Mouse (Mus musculus): ENCODE results near the gene Krtap3-1. TPM values are rescaled to one million over a fixed set of nuclear protein-coding genes. Genes with fewer than 3 reads are reported as not detected.
"Not testable (repeated sequence)": the region's sequence is repeated elsewhere in the genome, so short reads cannot be mapped to it uniquely, and the experiment has no call there.

The Krtap3-1 gene
- polyA plus RNA-seq (2012; fragmentation: generic; extraction: Trizol): not detected

DNA sequence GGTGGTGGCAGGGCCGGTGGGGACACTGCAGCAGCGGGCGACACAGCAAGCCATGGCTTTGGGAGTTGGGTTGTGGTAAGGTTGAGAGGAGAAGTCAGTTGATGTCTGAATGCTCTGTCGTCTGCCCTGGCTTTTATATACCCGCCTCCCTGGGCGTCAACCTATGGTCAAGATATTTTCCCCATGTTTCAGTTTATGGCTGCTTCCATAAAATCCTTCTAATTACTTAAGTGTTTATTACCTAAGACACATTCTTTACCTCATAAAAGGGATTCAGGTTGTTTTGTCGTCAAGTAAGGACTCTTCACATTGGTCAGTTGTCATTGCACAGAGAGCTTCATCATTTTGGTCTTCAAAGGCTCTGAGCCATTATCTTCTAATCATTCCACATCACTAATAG, at the start of gene Krtap3-1:
Gene Krtap3-1 (minus strand): TSS at position 101 of the 400 bp plus-strand sequence.
- no peak within 1 kb of the TSS for H3K4me2 ChIP-seq (ENCODE audit: low read depth)
- TF ChIP-seq TCF12 (IDR thresholded peaks at IDR 0.05; ENCODE audit: insufficient read depth, poor library complexity, severe bottlenecking): no peak
- no peak for TF ChIP-seq E2F4 (IDR thresholded peaks at IDR 0.05; ENCODE audit: insufficient read depth)
- no peak for TF ChIP-seq USF1 (IDR thresholded peaks at IDR 0.05; ENCODE audit: low read depth)
- no peak for TF ChIP-seq POLR2A (IDR thresholded peaks at IDR 0.05; ENCODE audit: insufficient read length, low read depth)
- no peak for TF ChIP-seq MYOD1 (IDR thresholded peaks at IDR 0.05; ENCODE audit: control insufficient read depth in 1 of 3, insufficient read length in 2 of 3, low read depth in 2 of 3)
- no peak for TF ChIP-seq SRF (IDR thresholded peaks at IDR 0.05; ENCODE audit: control insufficient read depth, insufficient read length, low read depth)
- TF ChIP-seq CEBPB (IDR thresholded peaks at IDR 0.05; ENCODE audit: insufficient read depth, poor library complexity, severe bottlenecking): no peak
- no peak for TF ChIP-seq TCF3 (IDR thresholded peaks at IDR 0.05; ENCODE audit: insufficient read length, low read depth)
- TF ChIP-seq MYOG (IDR thresholded peaks at IDR 0.05; ENCODE audit: control insufficient read depth in 1 of 3, insufficient read depth in 1 of 3, insufficient read length in 2 of 3, low read depth in 2 of 3): no peak
- no peak for TF ChIP-seq POLR2AphosphoS2 (IDR thresholded peaks at IDR 0.05; ENCODE audit: insufficient read length, low read depth)
- no peak within 1 kb of the TSS for H3ac ChIP-seq (ENCODE audit: control insufficient read depth, insufficient read length)
- H3K4me3 ChIP-seq: no peak within 1 kb of the TSS
- H3K36me3 ChIP-seq (ENCODE audit: control insufficient read depth, insufficient read depth): no peaks in the 10 kb centered on the region
- no peaks in the 10 kb centered on the region for H3K27me3 ChIP-seq (ENCODE audit: control insufficient read depth, insufficient read depth, insufficient read length)
- H3K79me2 ChIP-seq (ENCODE audit: control insufficient read depth, insufficient read depth): no peaks in the 10 kb centered on the region

DNA sequence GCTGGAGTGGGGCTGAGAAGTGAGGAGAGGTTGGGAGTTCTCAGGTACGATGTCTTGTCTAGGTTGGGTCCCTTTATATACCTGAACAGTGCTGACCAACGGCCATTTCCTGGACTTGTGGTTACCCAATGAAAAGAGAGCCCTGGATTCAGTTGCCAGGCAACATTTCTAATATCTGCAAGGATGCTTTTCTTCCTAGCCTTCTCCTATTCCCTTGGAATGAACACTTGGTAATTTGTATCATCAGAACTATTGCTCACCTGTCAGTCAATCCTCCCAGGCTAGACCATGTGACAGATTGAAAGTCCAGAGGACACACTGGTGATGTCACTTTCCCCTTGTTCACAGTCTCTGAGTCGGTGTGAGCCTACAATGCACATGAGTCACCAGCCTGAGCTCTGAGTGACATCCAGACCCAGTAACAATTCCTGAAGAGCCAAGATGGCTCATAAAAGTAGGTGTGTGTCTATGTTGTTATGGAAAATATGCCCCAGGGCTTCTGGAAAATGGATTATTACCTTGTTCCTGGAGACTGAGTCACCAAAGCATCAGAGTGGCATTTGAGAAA, 48.5 kb upstream of the Krtap3-1 start, which contains the start of gene Krtap2-4:
Gene Krtap2-4 (minus strand): TSS at position 51 of the 568 bp plus-strand sequence.
- no peak within 1 kb of the TSS for H3K4me2 ChIP-seq (ENCODE audit: low read depth)
- no peaks in the 10 kb centered on the region for H3K27me3 ChIP-seq (ENCODE audit: control insufficient read depth, insufficient read depth, insufficient read length)
- no peaks in the 10 kb centered on the region for H3K79me2 ChIP-seq (ENCODE audit: control insufficient read depth, insufficient read depth)
- no peak within 1 kb of the TSS for H3ac ChIP-seq (ENCODE audit: control insufficient read depth, insufficient read length)
- H3K36me3 ChIP-seq (ENCODE audit: control insufficient read depth, insufficient read depth): no peaks in the 10 kb centered on the region
- H3K4me3 ChIP-seq: no peak within 1 kb of the TSS
- TF ChIP-seq POLR2A (IDR thresholded peaks at IDR 0.05; ENCODE audit: insufficient read length, low read depth) (no peak), SRF (IDR thresholded peaks at IDR 0.05; ENCODE audit: control insufficient read depth, insufficient read length, low read depth) (no peak), REST (IDR thresholded peaks at IDR 0.05; ENCODE audit: insufficient read depth, insufficient read length) (no peak), POLR2AphosphoS2 (IDR thresholded peaks at IDR 0.05; ENCODE audit: insufficient read length, low read depth) (no peak), CEBPB (IDR thresholded peaks at IDR 0.05; ENCODE audit: insufficient read depth, poor library complexity, severe bottlenecking) (no peak), E2F4 (IDR thresholded peaks at IDR 0.05; ENCODE audit: insufficient read depth) (no peak), MYOD1 (IDR thresholded peaks at IDR 0.05; ENCODE audit: control insufficient read depth in 1 of 3, insufficient read length in 2 of 3, low read depth in 2 of 3) (no peak), USF1 (IDR thresholded peaks at IDR 0.05; ENCODE audit: low read depth) (no peak), MAX (IDR thresholded peaks at IDR 0.05; ENCODE audit: low read depth) (no peak), TCF12 (IDR thresholded peaks at IDR 0.05; ENCODE audit: insufficient read depth, poor library complexity, severe bottlenecking) (no peak), MYOG (IDR thresholded peaks at IDR 0.05; ENCODE audit: control insufficient read depth in 1 of 3, insufficient read depth in 1 of 3, insufficient read length in 2 of 3, low read depth in 2 of 3) (no peak), TCF3 (IDR thresholded peaks at IDR 0.05; ENCODE audit: insufficient read length, low read depth) (no peak)

DNA sequence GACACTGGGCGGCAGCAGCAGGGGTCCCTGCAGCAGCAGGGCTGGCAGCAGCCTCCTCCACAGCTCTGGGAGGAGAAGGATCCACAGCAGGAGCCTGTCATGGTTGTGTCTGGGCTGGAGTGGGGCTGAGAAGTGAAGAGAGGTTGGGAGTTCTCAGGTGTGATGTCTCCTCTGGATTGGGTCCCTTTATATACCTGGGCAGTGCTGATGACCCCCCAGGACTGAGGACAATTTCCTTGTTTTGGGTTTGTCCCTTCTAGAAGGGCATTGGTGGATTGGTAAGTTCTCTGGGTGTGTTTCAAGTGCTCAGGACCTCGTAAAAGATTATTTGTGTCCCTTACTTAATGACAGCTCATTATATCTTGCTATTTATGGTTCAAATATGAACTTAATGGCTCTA, 43.7 kb upstream of the Krtap3-1 start, which contains the start of gene Gm11937:
Gene Gm11937 (minus strand): TSS at position 101 of the 400 bp plus-strand sequence.
- H3K36me3 ChIP-seq (ENCODE audit: control insufficient read depth, insufficient read depth); H3ac ChIP-seq (ENCODE audit: control insufficient read depth, insufficient read length); H3K4me3 ChIP-seq; H3K79me2 ChIP-seq (ENCODE audit: control insufficient read depth, insufficient read depth); H3K27me3 ChIP-seq (ENCODE audit: control insufficient read depth, insufficient read depth, insufficient read length); H3K4me2 ChIP-seq (ENCODE audit: low read depth): not testable (repeated sequence)

DNA sequence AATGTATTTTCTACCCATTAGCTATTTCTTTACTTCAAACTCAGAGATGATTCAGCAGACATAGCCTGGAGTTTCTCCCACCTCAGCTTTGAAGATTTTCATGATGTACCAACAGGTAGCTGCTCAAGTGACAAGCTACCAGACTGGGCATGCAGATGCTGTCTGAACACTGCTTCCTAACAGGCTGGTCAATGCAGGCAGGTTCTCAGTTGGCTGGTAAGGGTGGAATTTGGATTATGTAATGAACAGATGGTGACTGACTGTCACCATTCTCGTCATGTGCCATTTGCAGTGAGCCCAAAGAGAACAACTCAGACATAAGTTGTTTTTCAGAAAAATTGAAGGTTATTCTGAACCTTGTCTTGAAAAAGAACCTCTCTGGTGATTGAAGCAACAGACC, 42.7 kb upstream of the Krtap3-1 start:
- H3K4me2 ChIP-seq (ENCODE audit: low read depth): no peak overlapping the region
- H3K4me3 ChIP-seq: no peak overlapping the region

GRCm38 (mm10) chr11:99603208-99603607, 36.8 kb upstream of the Krtap3-1 start, which contains the start of gene Gm11938:
Gene Gm11938, minus strand, starts transcription at chr11:99603308.
- H3ac ChIP-seq (ENCODE audit: control insufficient read depth, insufficient read length): not testable (repeated sequence)

More for the DNA sequence above, 42.7 kb upstream of the Krtap3-1 start:
- TF ChIP-seq REST (IDR thresholded peaks at IDR 0.05; ENCODE audit: insufficient read depth, insufficient read length): no peak
- no peak for TF ChIP-seq MYOG (IDR thresholded peaks at IDR 0.05; ENCODE audit: control insufficient read depth in 1 of 3, insufficient read depth in 1 of 3, insufficient read length in 2 of 3, low read depth in 2 of 3)
- TF ChIP-seq CEBPB (IDR thresholded peaks at IDR 0.05; ENCODE audit: insufficient read depth, poor library complexity, severe bottlenecking): no peak
- TF ChIP-seq E2F4 (IDR thresholded peaks at IDR 0.05; ENCODE audit: insufficient read depth): no peak
- TF ChIP-seq TCF3 (IDR thresholded peaks at IDR 0.05; ENCODE audit: insufficient read length, low read depth): no peak
- TF ChIP-seq USF1 (IDR thresholded peaks at IDR 0.05; ENCODE audit: low read depth): no peak
- no peaks in the 10 kb centered on the region for H3K79me2 ChIP-seq (ENCODE audit: control insufficient read depth, insufficient read depth)
- no peaks in the 10 kb centered on the region for H3K27me3 ChIP-seq (ENCODE audit: control insufficient read depth, insufficient read depth, insufficient read length)
- H3ac ChIP-seq (ENCODE audit: control insufficient read depth, insufficient read length): no peak overlapping the region
- no peaks in the 10 kb centered on the region for H3K36me3 ChIP-seq (ENCODE audit: control insufficient read depth, insufficient read depth)

More at GRCm38 (mm10) chr11:99603208-99603607, 36.8 kb upstream of the Krtap3-1 start, which contains the start of gene Gm11938:
- not testable (repeated sequence) for H3K4me2 ChIP-seq (ENCODE audit: low read depth); H3K27me3 ChIP-seq (ENCODE audit: control insufficient read depth, insufficient read depth, insufficient read length); H3K79me2 ChIP-seq (ENCODE audit: control insufficient read depth, insufficient read depth); H3K36me3 ChIP-seq (ENCODE audit: control insufficient read depth, insufficient read depth); H3K4me3 ChIP-seq

Data from myocyte (in vitro differentiated cells).